Mouse (Mus musculus): ENCODE results near the gene Efcab14. TPM values are rescaled to one million over a fixed set of nuclear protein-coding genes. Genes with fewer than 3 reads are reported as not detected.

Gene Efcab14
- total RNA-seq (2017): 32.8 and 48.6 TPM in 2 replicates

DNA sequence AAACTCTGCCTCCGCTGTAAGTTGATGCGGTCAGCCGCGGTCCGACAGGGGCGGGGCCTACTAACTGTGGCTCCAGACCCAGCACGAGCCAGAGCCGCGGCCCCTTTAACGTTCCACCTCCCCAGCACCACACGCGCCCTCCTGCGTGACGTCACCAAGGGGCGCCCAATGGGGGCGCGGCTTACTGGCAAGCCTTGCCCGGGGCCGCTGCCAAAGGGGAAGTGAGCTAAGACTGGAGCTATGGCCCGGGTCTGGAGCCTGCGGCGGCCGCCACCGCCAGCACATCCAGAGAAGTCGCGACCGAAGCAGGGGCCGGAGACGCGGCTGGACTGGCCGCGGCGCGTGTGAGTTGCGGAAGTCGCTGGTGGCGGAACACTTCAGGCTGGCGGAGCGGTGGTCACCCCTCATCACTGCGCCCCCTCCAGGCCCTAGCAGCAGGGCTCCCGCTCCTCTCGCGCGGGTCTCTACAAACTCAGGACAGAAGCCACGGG lies at the start of gene Efcab14:
TSS of gene Efcab14 (plus strand) at position 194 of the 491 bp plus-strand sequence.
- ATAC-seq (replicated peaks; ENCODE audit: low read depth, poor library complexity, severe bottlenecking): peak; percentile 90

DNA sequence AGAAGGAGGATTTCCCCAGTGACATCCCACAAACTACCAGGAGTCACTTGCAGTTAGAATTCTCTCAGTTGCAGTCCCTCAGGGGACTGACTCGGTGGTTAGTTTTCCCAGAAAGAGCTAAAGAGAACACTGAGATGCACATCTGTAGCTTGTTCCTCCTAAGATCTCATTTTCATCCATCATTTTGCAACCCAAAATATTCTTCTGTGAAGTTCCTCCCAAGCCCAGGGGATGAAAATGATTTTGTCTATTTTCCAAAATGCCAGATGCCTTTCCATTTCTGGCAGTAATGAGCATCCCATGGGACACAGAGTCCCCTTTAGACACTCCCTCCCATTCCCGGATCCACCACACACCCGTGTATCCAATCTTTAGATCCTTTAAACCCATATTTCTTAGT lies 36.1 kb upstream of the Efcab14 start:
- ATAC-seq (replicated peaks; ENCODE audit: low read depth, poor library complexity, severe bottlenecking): no peak

DNA sequence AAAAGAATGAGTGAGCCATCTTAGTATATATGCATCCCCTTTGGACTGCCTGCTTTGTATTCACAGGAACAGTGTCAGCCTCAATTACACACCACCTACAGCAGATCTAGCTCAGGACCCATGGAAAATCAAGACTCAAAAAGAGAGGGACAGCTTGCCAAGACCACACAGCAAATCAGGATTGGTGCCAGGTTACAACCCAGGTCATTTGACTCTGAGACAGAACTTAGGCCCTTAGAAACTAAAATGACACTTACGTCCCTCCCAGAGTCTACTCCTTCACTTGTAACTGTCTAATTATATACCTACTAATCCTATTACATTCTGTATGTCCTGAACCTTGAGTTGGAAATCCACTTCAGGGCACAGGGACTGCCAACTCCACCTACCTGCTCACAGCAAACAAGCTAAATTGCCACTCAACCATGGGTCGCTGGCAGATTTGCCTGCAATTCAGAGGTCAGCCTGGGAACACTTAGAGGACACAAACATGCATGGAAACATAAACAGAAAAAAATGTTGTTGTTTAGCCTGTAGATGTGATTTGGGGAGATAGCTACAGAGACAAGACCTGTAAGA lies 33.5 kb upstream of the Efcab14 start:
- ATAC-seq (replicated peaks; ENCODE audit: low read depth, poor library complexity, severe bottlenecking): no peak

DNA sequence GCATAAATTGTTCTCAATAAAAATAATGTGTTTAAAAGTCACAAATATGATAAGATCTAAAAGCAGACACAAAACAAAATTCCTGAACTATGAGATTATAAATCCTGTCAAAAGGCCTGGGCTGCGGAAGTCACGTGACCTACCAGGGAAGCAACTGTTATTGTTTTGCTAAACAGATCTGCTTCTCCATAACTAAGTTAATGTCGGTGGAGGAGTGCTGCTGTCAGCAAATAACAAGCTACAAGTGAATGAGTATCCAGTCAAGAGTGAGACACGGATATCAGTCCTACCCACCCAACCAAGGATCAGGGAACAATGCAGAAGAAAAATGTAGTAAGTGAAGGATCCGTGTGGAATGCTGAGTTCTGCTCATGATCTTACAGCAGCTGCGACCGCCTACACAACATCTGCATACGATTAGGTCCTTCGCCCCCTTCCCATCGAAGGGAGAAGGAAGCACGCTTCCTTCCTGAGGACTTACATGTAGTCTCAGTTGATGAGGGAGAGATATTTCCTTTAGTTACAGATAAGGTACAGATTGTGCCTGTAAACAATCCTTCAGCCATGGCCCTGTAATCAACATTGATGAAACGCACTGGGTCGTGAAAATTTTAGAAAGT lies 28.5 kb upstream of the Efcab14 start:
- ATAC-seq (replicated peaks; ENCODE audit: low read depth, poor library complexity, severe bottlenecking): no peak

DNA sequence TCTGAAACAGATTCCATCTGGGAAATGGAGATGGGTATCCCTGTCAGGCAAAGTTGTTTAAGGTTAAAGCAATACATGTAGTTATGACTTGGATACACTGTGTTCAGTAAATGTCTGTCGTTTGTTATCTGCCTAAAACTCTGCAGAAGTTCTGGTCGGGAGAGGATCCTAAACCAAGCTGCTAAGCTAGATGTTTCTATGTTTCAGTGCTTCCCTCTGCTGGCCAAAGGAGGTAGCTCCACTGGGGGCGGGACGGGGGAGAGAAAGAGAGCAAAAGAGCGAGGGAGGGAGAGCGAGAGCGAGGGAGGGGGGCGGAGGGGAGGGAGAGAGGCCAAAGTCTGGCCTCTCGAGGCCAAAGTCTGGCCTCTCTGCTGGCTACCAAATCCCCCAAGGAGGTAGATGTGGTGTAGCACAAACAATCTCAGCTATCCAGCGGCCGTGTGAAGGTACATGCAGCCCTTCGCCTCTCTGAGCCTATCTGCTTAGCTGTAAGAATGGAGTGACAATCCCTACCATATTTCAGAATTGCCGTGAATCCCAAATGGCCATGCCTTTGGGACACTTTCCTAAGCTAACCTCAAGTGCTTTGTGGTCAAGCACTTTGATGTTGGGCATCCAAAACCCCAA lies 27.6 kb upstream of the Efcab14 start:
- peak; percentile 99 for ATAC-seq (replicated peaks; ENCODE audit: low read depth, poor library complexity, severe bottlenecking)

DNA sequence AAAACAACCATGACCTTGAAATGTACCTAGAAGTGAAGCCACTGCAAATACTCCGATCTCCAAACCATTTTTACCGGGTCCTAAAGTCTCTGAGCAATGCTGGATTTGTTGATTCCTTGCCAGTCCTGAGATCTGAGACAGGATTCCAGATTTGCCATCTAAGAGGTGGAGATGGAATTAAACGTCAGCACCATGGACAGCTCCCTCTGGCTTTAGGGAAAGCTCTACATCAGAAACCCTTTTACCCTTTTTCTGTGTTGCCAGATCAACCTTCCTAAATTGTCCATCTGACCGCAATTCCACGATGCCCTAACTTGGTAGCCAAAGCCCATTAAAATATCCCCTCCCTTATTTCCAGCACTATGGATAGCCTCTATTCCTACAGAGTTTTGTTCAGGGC lies 8.8 kb upstream of the Efcab14 start:
- peak; percentile 50 for ATAC-seq (replicated peaks; ENCODE audit: low read depth, poor library complexity, severe bottlenecking)

DNA sequence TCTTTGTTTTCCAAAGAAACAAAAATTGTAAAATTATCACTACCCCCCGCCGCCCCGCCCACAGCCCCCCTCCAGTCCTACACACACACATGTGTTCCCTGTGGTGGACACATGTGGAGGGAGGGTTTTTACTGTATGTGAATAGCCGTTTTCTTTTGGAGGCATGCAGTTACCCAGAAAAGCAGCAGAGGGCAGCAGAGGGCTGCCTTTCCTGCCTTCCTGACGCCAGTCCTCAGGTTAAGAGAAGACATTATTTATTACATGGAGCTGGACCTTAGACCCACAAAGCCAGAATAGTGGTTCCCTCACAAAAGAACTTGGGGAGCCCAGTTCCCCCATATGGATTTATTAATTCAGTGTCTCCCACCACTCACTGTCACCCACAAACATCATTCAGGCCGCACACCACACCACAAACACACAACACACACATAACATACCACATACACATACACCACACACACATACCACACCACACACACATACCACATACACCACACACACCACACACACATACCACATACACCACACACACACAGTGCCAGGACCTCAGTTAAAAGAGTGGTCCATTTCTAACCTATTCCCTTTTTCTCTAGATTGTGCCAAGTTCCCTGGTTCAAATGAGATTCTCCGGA lies 5.8 kb upstream of the Efcab14 start:
- peak; percentile 69 for ATAC-seq (replicated peaks; ENCODE audit: low read depth, poor library complexity, severe bottlenecking)

DNA sequence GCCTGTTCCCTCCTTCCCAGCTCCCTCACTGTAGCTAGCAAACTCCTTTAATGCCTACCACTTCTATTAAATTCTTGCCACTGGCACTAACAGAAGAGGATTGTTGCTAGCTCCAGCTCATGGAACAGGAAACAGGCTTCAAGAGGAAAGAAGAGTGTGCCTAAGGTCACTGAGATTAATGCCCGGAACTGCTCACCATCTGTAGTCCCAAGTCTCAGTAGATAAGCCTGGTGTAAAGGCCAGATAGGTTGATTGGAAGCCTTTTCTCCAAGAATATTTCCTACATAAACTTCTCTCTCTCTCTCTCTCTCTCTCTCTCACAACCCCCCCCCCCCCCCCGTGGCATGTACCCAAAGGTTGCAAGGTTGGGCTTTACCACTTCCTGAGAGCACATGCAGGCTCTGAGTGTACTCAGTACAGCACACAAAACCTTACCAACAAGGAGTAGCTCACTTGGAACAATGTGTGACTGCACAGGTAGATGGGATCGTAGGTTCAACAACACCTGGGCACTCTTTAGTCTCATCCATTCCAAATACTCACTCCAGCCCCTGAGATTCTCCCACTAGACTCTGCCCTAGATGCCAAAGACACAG lies 5.2 kb upstream of the Efcab14 start:
- ATAC-seq (replicated peaks; ENCODE audit: low read depth, poor library complexity, severe bottlenecking): peak; percentile 67

DNA sequence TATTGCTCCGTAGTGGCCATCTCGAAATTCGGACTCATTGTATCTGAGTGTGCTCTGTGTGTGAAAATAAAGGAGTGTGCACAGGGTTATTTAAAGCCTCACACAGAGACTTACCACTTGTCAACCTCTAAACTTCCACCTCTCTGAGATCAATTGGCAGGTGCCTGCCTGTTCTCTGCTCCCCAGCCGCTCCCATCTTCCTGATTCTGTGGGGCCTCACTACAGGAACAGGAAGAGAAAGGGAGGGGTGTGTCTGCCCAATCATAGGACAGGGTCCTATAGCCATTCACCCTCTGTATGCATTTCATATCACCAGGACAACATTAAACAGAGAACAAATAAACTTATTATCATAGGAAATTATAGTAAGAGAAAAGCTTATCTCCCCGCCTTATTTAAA lies 3.8 kb upstream of the Efcab14 start:
- ATAC-seq (replicated peaks; ENCODE audit: low read depth, poor library complexity, severe bottlenecking): no peak

DNA sequence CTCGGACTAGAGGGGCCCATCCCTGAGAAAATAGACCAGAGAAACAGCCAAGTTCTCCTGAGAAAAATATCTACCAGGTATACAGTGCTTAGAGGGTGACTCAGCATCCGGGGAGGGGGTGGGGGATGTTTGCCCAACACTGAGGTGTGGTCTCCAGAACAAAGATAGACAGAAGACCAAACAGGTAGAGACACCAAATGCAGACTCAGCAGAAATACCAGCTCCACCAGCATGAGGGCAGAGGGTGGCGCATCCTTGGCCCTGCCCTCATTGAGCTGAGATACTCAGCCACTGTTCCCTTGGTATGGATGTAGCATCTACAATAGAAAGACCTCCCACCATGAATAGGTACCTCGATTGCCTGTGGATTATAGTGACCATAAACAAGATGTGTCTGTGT lies 2.7 kb upstream of the Efcab14 start:
- ATAC-seq (replicated peaks; ENCODE audit: low read depth, poor library complexity, severe bottlenecking): no peak

DNA sequence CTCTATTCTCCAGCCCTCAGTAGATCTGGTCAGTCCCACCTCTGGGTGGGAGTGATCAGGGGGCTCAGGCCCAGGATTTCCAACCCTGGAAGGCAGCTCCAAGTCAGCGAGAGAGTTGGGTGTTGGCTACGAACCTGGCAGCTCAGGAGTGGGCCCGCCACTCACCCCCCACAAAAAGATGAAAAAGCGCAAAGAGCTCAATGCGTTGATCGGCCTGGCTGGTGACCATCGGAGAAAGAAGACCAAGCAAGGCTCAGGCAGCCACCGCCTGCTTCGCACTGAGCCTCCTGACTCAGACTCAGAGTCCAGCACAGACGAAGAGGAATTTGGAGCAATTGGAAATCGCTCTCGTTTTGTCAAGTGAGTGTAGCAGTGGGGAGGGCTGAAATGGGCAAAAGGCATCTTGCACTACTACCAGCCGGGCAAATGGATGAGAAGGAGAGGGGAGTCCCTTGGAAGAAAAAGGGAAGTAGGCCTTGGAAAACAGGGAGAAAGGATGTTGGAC lies 989 bp downstream of the Efcab14 start:
- no peak for ATAC-seq (replicated peaks; ENCODE audit: low read depth, poor library complexity, severe bottlenecking)

DNA sequence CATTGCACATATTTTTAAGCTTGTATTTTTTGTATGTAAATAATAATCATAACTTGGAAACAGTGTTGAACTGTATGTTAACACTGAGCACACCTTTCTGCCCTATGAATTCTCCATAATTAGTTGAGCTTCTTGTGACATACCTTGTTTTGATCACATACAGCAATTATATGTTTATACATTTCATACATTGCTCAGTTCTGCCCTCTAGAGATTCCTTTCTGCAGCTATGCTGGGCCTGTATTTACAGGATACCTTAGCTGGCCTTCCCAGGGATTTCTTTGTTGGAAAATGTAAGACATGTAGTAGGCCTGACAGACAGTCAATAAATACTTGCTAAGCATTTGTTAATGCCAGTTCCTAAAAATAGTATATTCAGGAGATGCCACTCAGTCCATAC lies 5.1 kb downstream of the Efcab14 start:
- ATAC-seq (replicated peaks; ENCODE audit: low read depth, poor library complexity, severe bottlenecking): no peak

DNA sequence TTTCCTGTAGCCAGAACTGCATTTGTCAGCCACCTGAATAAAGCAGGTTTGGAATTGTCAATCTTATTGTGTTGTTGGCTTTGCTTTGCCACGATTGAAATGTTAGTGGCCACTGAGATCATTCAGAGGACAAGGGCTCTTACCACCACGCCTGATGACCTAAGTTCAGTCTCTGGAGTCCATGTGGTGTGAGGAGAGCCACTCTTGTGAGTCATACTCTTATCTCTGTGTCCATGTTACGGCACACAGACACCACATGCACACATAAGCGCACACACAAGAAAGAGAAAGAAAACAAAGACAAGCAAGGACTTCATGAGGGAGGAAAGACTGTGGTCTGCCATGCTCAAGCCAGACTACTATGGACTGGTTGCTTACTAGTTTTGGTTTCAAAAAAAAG lies 5.6 kb downstream of the Efcab14 start:
- ATAC-seq (replicated peaks; ENCODE audit: low read depth, poor library complexity, severe bottlenecking): no peak

DNA sequence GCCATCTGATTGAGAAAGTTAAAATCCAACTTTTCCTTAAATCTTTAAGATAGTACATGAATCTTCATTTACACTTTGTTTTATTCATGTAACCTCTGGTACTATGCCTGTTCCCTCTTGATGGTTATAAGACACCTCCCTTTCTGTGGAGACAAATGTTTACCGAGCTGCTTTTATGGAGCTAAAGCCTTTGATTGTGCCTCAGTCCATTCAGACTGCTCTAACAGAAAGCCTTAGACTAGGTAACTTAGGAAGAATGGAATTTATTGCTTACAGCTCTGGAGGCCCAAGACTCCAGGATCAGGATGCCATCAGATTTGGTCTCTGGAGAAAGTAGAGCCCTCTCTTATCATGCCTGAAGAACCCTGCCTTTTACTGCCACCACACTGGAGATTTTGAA lies 10.6 kb downstream of the Efcab14 start:
- ATAC-seq (replicated peaks; ENCODE audit: low read depth, poor library complexity, severe bottlenecking): no peak

DNA sequence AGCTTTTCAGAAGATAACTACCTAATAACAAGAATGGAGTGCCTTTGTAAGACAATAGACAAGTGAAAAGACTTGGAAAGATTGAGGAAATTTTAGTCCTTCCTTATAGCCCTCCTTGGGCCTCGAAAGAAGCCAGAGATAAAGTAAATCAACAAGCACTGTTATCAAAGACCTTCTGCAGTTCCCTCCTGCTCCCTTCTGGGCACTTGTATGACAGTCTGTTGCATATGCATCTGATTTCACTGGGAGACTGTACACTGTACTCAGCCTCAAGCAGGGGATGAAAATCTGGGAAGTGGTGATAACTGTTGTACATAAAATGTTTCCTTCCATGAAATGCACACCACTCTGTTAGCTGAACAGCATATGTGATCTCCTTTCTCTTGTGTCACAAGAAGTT lies 11.8 kb downstream of the Efcab14 start:
- ATAC-seq (replicated peaks; ENCODE audit: low read depth, poor library complexity, severe bottlenecking): no peak

DNA sequence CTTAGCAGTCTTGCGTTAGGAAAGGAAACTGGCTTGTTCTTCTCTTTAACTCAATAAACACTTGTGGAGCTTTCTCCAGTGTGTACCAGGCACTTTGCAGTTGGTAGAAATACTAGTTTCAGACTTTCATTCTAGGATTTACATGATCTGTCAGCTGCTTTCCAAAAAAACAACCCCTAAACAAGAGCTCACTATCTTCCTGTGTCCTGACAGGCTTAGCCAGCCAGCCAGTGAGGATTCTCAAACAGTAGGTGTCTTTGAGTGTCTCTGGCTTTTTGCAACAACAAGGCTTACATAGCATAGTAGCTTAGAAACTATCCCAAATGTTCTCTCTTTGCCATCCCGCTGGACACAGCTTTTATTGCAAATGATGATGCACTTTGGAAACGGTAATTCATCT lies 16.6 kb downstream of the Efcab14 start:
- no peak for ATAC-seq (replicated peaks; ENCODE audit: low read depth, poor library complexity, severe bottlenecking)

DNA sequence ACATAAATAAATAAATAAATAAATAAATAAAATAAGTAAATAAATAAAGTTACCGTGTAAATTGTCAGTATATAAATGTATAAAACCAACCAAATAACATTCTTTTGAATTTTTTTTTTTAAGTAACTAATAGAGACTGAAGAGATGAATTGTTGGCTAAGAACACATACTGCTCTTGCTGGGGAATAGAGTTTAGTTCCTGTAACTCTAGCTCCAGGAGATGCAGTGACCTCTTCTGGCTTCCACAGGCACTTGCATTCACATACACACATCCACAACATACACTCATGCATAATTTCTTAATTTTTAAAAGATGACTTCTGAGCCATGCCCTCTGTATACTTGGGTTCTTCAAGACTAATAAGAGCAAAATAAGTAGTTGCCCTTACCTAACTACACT lies 17.3 kb downstream of the Efcab14 start:
- ATAC-seq (replicated peaks; ENCODE audit: low read depth, poor library complexity, severe bottlenecking): no peak

DNA sequence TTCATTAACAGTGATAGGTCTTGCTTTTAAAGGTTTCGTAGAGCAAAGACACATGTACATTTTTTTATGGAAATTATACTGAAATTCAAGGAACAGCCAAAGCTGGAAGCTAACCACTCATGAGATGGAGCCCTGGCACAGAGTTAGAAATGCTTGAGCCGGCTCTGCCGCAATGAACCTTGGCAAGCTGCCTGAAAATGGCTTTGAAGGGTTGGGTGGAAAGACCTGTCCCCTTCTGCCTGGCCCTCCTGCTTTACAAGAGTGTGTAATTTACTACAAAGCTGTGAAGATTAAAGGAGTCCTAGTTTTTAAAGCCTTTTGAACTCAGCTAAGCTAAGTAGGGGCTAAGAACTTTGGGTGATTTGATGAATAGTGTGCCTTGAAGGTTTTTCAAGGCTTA lies 23.7 kb downstream of the Efcab14 start:
- no peak for ATAC-seq (replicated peaks; ENCODE audit: low read depth, poor library complexity, severe bottlenecking)

DNA sequence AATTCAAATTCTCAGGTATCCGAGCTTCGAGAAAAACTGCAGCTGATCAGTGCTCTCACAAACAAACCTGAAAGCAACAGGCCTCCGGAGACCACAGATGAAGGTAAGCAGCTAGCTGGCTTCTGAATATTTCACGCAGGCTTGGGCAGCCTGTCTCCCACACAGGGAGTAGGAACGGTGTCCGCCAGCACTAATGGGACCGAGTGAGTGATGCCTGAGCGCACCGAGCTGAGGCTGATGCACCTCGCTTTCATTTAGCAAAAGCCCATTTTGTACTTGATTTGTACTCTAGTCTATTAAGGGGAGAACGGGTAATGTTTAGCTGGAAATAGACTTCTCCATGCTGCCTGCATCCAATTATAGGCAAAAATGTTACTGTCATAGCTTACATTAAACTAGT lies 27.0 kb downstream of the Efcab14 start:
- no peak for ATAC-seq (replicated peaks; ENCODE audit: low read depth, poor library complexity, severe bottlenecking)

DNA sequence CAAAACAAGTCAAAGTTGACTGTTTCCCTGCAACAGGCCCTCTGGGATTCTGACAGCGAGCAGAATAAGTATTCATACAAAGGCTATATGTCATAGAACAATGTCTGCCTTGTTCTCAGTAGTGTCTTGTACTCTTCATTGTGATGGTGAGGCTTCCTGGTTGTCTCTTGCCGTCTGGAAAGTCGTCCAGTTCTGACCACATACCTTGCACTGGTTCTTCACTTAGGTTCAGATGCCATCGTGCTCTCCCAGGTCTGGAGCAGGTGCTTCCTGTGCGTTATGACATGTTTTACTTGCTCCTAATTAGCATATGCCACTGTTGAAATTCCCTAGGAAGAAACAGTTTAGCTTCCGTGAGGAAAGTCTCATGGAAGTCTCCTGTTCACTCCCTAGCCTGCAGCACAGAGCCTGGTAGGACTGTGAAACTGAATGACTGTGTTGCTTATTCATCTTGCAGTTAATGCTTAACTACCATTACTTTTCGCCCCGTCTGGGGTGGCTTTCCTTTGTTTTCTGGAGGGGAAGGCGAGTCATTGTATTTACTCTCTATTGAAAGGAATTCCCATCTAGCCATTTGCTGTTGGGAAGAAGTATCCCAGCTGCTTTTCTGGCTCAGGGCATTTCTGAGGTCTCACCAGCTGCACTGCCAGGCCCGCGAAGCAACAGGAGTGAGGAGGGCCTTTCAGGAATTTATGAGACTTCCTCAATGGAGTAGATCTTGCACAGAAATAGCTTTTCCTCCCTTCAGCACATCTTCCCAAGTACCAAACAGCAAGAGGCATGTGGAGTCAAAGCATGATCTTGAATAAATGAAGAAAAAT lies 30.3 kb downstream of the Efcab14 start:
- no peak for ATAC-seq (replicated peaks; ENCODE audit: low read depth, poor library complexity, severe bottlenecking)
